Mouse (Mus musculus): Measurements from ENCODE around the gene Rbm44. TPM values are rescaled to one million over a fixed set of nuclear protein-coding genes. Genes with fewer than 3 reads are reported as not detected.

Gene Rbm44
- total and polyA plus RNA-seq, 3 experiments, result not detected

GRCm38 (mm10) chr1:91101709-91102440, 43.0 kb upstream of the Rbm44 start:
- no peaks in the 10 kb centered on the region for H3K36me3 ChIP-seq (ENCODE audit: control insufficient read depth in 1 of 2, insufficient read depth in 2 of 2, low read length in 2 of 2)
- H3K27me3 ChIP-seq (ENCODE audit: control insufficient read depth in 1 of 2, insufficient read depth in 2 of 2, low read length in 2 of 2), result no peaks in the 10 kb centered on the region
- no peak overlapping the region for H3K4me3 ChIP-seq (ENCODE audit: control insufficient read depth in 1 of 2, insufficient read depth in 1 of 2, low read depth in 2 of 2, low read length in 2 of 2)
- no peak overlapping the region for H3K27ac ChIP-seq (ENCODE audit: control insufficient read depth, low read depth, low read length)
- TF ChIP-seq EP300 (IDR thresholded peaks at IDR 0.05; ENCODE audit: low read depth in 1 of 2, low read length in 2 of 2), result no peak
- TF ChIP-seq BHLHE40 (IDR thresholded peaks at IDR 0.05; ENCODE audit: borderline replicate concordance, low read depth, low read length), result no peak
- no peak for TF ChIP-seq TBP (IDR thresholded peaks at IDR 0.05; ENCODE audit: low read depth, low read length)
- no peak for TF ChIP-seq KAT2A (conservative IDR thresholded peaks at IDR 0.05; ENCODE audit: low read depth, low read length)
- TF ChIP-seq NRF1 (IDR thresholded peaks at IDR 0.05; ENCODE audit: insufficient read depth, low read depth, low read length, poor library complexity, severe bottlenecking), result no peak
- H3K4me1 ChIP-seq (ENCODE audit: control insufficient read depth in 1 of 2, insufficient read depth in 2 of 2, low read length in 2 of 2), result no peaks in the 10 kb centered on the region
- H3K9ac ChIP-seq (ENCODE audit: control insufficient read depth, low read depth, low read length, poor library complexity, severe bottlenecking), result no peak overlapping the region
- H3K79me2 ChIP-seq (ENCODE audit: control insufficient read depth, insufficient read depth, low read length, poor library complexity), result no peaks in the 10 kb centered on the region
- no peak for DNase-seq (ENCODE audit: low read depth, low spot score)
- H3K9me3 ChIP-seq (replicated peaks; ENCODE audit: insufficient read depth, low read length), result no peaks in the 10 kb centered on the region

GRCm38 (mm10) chr1:91103366-91103983, 41.4 kb upstream of the Rbm44 start:
- Histone ChIP-seq H3K27me3 (ENCODE audit: control insufficient read depth in 1 of 2, insufficient read depth in 2 of 2, low read length in 2 of 2) (no peaks in the 10 kb centered on the region), H3K36me3 (ENCODE audit: control insufficient read depth in 1 of 2, insufficient read depth in 2 of 2, low read length in 2 of 2) (no peaks in the 10 kb centered on the region), H3K9me3 (replicated peaks; ENCODE audit: insufficient read depth, low read length) (no peaks in the 10 kb centered on the region), H3K4me1 (ENCODE audit: control insufficient read depth in 1 of 2, insufficient read depth in 2 of 2, low read length in 2 of 2) (no peaks in the 10 kb centered on the region), H3K27ac (ENCODE audit: control insufficient read depth, low read depth, low read length) (no peak overlapping the region), H3K4me3 (ENCODE audit: control insufficient read depth in 1 of 2, insufficient read depth in 1 of 2, low read depth in 2 of 2, low read length in 2 of 2) (no peak overlapping the region), H3K79me2 (ENCODE audit: control insufficient read depth, insufficient read depth, low read length, poor library complexity) (no peaks in the 10 kb centered on the region), H3K9ac (ENCODE audit: control insufficient read depth, low read depth, low read length, poor library complexity, severe bottlenecking) (no peak overlapping the region)
- DNase-seq (ENCODE audit: low read depth, low spot score), result no peak
- TF ChIP-seq MXI1 (IDR thresholded peaks at IDR 0.05; ENCODE audit: low read depth, low read length) (no peak), USF2 (IDR thresholded peaks at IDR 0.05; ENCODE audit: borderline replicate concordance in 1 of 2, insufficient read depth in 1 of 2, low read depth in 1 of 2, low read length in 2 of 2) (no peak), GABPA (IDR thresholded peaks at IDR 0.05; ENCODE audit: low read depth, low read length) (no peak), USF1 (IDR thresholded peaks at IDR 0.05; ENCODE audit: low read depth, low read length) (no peak), ZKSCAN1 (IDR thresholded peaks at IDR 0.05; ENCODE audit: low read depth, low read length) (no peak)

GRCm38 (mm10) chr1:91107548-91107947, 37.3 kb upstream of the Rbm44 start:
- H3K9me3 ChIP-seq (replicated peaks; ENCODE audit: insufficient read depth, low read length), result no peaks in the 10 kb centered on the region
- H3K79me2 ChIP-seq (ENCODE audit: control insufficient read depth, insufficient read depth, low read length, poor library complexity), result no peaks in the 10 kb centered on the region
- no peaks in the 10 kb centered on the region; a peak in 1 of 4 replicates for H3K36me3 ChIP-seq (ENCODE audit: control insufficient read depth in 1 of 2, insufficient read depth in 2 of 2, low read length in 2 of 2)
- H3K27me3 ChIP-seq (ENCODE audit: control insufficient read depth in 1 of 2, insufficient read depth in 2 of 2, low read length in 2 of 2), result no peaks in the 10 kb centered on the region
- TF ChIP-seq SMC3 (IDR thresholded peaks at IDR 0.05; ENCODE audit: low read depth, low read length), result peak; percentile 23
- no peak for TF ChIP-seq ZMIZ1 (IDR thresholded peaks at IDR 0.05; ENCODE audit: low read depth, low read length)
- TF ChIP-seq ETS1 (IDR thresholded peaks at IDR 0.05; ENCODE audit: low read depth, low read length), result no peak
- TF ChIP-seq ZNF384 (IDR thresholded peaks at IDR 0.05; ENCODE audit: low read depth, low read length), result no peak
- no peak for TF ChIP-seq E2F4 (IDR thresholded peaks at IDR 0.05; ENCODE audit: borderline replicate concordance, low read depth, low read length)
- TF ChIP-seq CTCF (IDR thresholded peaks at IDR 0.05 in 2 of 3, conservative IDR thresholded peaks at IDR 0.05 in 1 of 3; ENCODE audit: control insufficient read depth in 1 of 3, insufficient read depth in 1 of 3, low read depth in 2 of 3, low read length in 3 of 3, poor library complexity in 1 of 3, severe bottlenecking in 1 of 3), result peak in 2 of 3 experiments; percentile 15 to 22; a peak in 2 of 6 replicates
- DNase-seq (ENCODE audit: low read depth, low spot score), result no peak
- no peak overlapping the region for H3K27ac ChIP-seq (ENCODE audit: control insufficient read depth, low read depth, low read length)
- H3K9ac ChIP-seq (ENCODE audit: control insufficient read depth, low read depth, low read length, poor library complexity, severe bottlenecking), result no peak overlapping the region
- no peaks in the 10 kb centered on the region for H3K4me1 ChIP-seq (ENCODE audit: control insufficient read depth in 1 of 2, insufficient read depth in 2 of 2, low read length in 2 of 2)
- no peak overlapping the region for H3K4me3 ChIP-seq (ENCODE audit: control insufficient read depth in 1 of 2, insufficient read depth in 1 of 2, low read depth in 2 of 2, low read length in 2 of 2)
